10 mouse cellular contexts compared by ENCODE assay signal in genomic region chr3:107469059-107469458, GRCm38 (mm10). TPM values are rescaled to one million over a fixed set of nuclear protein-coding genes. Genes with fewer than 3 reads are reported as not detected.
"Had no signal": no experiment of that assay in that cellular context is flagged by ENCODE, and none has a peak within 500 bp of the region (broad histone marks: within the 10 kb centered on the region; RNA-seq: fewer than 3 reads in every experiment).

No protein-coding gene starts in this region.

- DNase-seq: kidney, adult 8-10 months; kidney, postnatal 36 days; layer of hippocampus, adult 9-11 months; layer of hippocampus, postnatal 36 days; lung, adult 2 months; lung, postnatal 36 days; spleen, adult 18-20 months; thymus, postnatal 4 days had no signal

RNA-seq across cellular contexts. Expression of gene Kcnc4, which starts 9.7 kb away (rescaled TPM):
- total RNA-seq: liver, adult 2 months; megakaryocyte progenitor cell, adult 5-6 weeks had no signal

RNA-seq across cellular contexts. Expression of gene Slc6a17, which starts 48.8 kb away (rescaled TPM):
- total RNA-seq: liver, adult 2 months; megakaryocyte progenitor cell, adult 5-6 weeks had no signal
